Mouse (Mus musculus): Measurements from ENCODE around the gene Phf14. TPM values are rescaled to one million over a fixed set of nuclear protein-coding genes. Genes with fewer than 3 reads are reported as not detected.
"Not testable (repeated sequence)": the region's sequence is repeated elsewhere in the genome, so short reads cannot be mapped to it uniquely, and the experiment has no call there.

Gene Phf14
- 10 to 100 TPM; 66.5 to 72.1 TPM for total RNA-seq (2021)
- long read RNA-seq, full-length matches to known transcripts, result 3 of 24 reads
- long read RNA-seq, partial matches to known transcripts, result 6 of 24 reads
- long read RNA-seq, other reads (novel, unspliced or antisense), result 15 of 24 reads

GRCm38 (mm10) chr6:11907269-11908032 is at the start of gene Phf14, which contains the start of gene Ndufa4:
Phf14 (plus strand) TSS chr6:11907809.
Ndufa4 (minus strand) TSS chr6:11907497.
- DNase-seq (ENCODE audit: low spot score in 2 of 2), result peak; percentile 86 to 96

DNA sequence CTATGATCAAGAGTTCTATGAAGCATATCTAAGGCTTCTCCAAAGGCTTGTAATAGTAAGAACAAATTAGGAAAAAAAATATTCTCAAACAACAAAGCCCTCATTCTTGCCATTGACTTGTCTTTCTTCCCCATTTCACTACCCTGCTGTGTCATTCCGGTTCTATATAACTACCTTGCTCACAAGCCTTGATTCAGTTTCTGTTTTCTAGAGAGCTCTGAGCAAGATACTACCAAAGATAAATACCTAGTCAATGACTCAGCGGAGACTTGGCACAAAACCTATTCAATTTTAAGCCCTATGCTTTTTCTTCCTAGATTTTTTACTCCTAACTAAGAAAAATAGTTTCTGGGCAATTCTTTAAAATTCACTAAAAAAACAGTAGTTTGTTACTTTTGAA is 32.2 kb upstream of the Phf14 start:
- not testable (repeated sequence) for DNase-seq (ENCODE audit: low spot score in 2 of 2)

- DNase-seq (ENCODE audit: low spot score in 2 of 2), result no peak
These were observed 6.7 kb upstream of the Phf14 start for GRCm38 (mm10) chr6:11900809-11901310.

- peak in 1 of 2 experiments; percentile 4 for DNase-seq (ENCODE audit: low spot score in 2 of 2)
These were observed 730 bp upstream of the Phf14 start for GRCm38 (mm10) chr6:11906890-11907268.

DNA sequence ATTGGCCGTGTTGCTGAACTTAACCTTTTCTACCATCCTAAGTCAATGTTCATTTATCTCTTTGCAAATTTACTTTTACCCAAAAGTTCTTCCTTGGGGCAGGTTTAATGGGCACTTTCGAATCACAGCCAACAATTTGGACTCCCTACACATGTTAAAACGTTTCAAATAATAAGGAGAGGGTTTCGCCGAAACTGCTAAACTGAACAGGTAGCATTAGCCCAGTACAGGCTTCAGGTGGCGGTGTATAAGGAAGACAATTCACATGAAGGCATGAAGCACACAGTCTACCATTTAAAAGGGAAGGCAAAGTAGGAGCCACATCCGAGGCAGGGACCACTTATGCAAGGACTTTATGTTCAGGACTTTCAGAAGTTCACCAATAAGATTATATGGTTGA is 561 bp downstream of the Phf14 start:
- DNase-seq (ENCODE audit: low spot score in 2 of 2), result no peak

DNA sequence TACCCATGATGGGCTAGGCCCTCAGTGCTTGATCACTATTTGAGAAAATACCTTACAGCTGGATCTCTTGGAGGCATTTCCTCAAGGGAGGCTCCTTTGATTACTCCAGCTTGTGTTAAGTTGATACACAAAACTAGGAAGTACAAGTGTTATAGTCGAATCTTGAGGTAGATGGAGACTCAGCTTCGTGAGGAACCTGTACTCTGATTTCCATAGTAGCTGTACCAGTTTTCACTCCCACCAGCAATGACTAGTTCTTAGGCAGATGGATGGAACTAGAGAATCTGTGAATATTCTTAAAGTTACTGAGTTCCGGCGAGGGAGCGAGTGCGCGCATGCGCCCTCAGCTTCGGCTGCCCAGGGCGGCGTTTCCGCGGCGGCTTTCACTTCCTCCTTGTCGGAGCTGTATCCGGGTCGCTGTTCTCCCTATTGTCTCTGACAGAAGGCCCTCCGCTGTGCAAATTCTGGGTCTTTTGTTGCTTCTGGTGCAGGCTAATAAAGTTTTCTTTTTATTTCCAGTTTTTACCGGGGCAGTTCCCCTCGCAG is 18.0 kb downstream of the Phf14 start:
- DNase-seq (ENCODE audit: low spot score in 2 of 2), result peak; percentile 81 to 92

GRCm38 (mm10) chr6:11926082-11926595 is 18.5 kb downstream of the Phf14 start:
- DNase-seq (ENCODE audit: low spot score in 2 of 2), result peak in 1 of 2 experiments; percentile 30

DNA sequence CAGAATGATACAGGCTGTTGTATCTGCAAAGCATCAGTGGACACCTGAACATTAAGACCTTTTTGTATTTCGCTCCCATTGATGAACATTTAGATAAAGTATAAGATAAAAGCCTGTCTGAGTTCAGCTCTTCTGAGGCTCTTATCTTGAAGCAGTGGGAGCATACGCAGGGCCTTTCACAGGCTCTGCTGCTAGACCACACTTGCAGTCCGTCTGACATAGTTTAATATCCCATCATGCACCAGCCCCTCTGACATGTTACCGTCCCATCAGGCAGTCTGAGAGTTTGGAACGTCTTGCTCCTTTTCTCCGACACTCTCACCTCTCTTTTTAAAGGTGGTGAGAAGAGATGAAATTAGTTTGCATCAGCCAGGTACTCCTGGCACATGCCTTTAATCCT is 19.9 kb downstream of the Phf14 start:
- no peak for DNase-seq (ENCODE audit: low spot score in 2 of 2)

GRCm38 (mm10) chr6:11933403-11933802 is 25.8 kb downstream of the Phf14 start:
- DNase-seq (ENCODE audit: low spot score in 2 of 2), result no peak

DNA sequence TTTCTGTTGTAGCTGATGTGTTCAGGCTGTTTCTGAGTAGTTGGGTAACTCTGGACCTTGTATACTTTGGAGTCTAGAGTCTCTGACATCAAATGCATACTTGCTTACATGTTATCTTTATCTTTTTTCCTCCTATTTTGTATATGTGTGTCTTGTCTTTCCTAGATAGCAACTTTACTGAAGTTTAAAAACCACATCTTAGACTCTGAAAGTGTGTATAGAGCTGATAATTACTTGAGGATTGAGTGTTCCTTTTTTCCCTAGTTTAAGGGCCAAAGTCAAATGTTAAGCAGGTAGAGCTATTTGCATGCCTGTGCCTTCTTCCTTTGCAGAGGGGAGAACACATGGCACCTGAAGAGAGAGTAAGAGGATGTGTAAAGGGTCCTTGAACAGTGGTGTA is 33.3 kb downstream of the Phf14 start:
- DNase-seq (ENCODE audit: low spot score in 2 of 2), result no peak

- DNase-seq (ENCODE audit: low spot score in 2 of 2), result no peak
These were observed 34.5 kb downstream of the Phf14 start for GRCm38 (mm10) chr6:11942089-11942488.

DNA sequence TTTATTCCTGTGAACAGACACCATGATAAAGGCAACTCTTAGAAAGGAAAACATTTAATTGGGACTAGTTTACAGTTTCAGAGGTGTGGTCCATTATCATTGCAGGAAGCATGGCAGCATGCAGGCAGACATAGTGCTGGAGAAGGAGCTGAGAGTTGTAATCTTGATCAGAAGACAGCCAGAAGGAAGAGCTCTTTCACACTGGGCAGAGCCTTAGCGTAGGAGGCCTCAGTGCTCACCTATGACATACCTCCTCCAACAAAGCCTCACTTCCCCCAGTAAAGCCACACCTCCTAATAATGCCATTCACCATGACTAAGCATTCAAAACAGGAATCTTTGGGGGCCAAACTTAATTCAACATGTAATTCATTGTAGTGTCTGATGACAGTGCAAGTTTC is 40.5 kb downstream of the Phf14 start:
- DNase-seq (ENCODE audit: low spot score in 2 of 2), result no peak

DNA sequence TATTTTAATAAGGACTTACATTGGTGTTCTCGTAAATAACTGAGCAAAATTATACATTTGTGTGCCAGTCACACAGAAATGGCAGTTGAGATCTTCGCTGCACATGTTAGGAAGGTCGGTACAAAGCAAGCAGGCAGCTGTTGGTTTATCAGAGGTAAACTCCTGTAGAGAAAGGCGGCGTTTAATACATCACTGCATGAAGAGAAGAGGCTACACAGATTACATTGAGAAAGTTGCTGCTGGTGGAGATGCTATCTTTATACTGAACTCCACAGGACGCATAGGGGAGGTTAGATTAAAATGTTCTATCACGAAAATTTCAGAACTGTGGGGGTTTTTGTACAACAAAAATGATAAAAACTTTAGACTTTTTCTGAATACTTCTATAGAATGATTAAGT is 52.6 kb downstream of the Phf14 start:
- no peak for DNase-seq (ENCODE audit: low spot score in 2 of 2)

DNA sequence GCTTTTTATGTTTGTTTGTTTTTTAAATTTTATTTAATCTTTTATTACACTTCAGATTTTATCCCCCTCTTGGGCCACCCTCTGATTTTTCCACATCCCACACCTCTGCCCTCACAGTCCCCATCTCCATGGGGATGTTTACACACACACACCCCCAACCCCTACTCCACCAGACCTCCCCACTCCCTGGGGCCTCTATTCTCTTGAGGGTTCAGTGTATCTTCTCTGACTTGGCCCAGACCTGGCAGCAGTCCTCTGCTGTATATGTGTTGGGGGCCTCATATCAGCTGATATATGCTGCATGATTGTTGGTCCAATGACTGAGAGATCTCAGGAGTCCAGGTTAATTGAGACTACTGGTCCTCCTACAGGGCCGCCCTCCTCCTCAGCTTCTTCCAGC is 86.2 kb downstream of the Phf14 start:
- DNase-seq (ENCODE audit: low spot score in 2 of 2), result no peak

DNA sequence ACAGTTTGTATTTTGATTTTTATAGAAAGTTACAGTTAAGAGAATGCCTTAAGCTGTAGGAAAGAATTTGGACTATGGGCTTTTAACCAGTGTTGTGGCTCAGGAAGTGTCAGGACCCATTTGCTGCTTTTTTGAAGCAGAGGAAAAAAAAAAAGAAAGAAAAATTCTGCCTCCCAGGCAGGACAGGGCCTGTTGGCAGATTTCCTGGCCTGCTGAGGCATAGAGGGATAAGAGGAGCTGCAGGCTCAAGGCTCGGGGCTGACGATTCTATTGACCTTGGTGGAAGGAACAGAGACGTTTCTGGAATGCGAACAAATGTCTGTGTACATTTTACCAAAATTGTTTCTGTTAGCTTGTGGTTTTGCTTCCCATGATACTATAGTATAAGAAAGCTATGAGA is 91.0 kb downstream of the Phf14 start:
- DNase-seq (ENCODE audit: low spot score in 2 of 2), result no peak

GRCm38 (mm10) chr6:11999506-11999905 is 91.9 kb downstream of the Phf14 start:
- no peak for DNase-seq (ENCODE audit: low spot score in 2 of 2)

GRCm38 (mm10) chr6:12005455-12005854 is 97.8 kb downstream of the Phf14 start:
- no peak for DNase-seq (ENCODE audit: low spot score in 2 of 2)

- no peak for DNase-seq (ENCODE audit: low spot score in 2 of 2)
These were observed 98.4 kb downstream of the Phf14 start for GRCm38 (mm10) chr6:12006001-12006400.

DNA sequence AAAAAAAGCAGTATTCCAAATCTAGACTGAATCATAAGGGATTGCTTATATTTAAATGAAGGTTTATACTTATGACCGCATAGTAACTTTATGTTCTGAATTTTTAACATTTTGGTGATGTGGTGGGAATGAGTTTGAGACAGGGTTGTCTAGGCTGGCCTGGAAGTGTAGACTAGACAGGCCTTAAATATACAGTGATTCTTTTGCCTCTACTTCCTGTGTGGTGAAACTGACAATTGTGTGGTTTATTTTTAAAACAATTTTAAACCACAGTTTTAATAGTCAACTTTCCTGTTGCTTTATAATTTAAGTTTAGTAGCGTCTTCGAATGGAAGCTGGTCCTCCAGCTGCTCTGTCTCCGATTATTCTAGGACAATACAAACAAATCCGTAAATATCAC is 104.5 kb downstream of the Phf14 start:
- no peak for DNase-seq (ENCODE audit: low spot score in 2 of 2)

DNA sequence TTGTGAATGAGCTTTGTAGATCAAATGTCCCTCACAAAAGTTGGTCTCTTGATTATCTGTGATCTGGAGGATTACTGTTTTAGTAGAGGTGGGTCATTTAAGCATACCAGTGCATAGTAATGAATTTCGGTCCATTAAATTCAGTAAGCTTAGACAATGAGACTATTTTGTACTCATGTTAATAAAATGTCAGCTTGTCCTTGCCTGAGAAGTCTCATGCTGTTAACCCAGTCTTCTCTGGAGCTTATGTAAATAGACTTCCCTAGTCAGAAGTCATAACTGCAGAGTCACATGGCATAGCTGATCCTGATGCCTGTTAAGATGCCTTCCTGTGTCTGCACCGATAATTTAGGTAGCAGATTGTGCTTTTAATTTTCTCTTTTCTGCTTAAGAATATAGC is 106.4 kb downstream of the Phf14 start:
- no peak for DNase-seq (ENCODE audit: low spot score in 2 of 2)

DNA sequence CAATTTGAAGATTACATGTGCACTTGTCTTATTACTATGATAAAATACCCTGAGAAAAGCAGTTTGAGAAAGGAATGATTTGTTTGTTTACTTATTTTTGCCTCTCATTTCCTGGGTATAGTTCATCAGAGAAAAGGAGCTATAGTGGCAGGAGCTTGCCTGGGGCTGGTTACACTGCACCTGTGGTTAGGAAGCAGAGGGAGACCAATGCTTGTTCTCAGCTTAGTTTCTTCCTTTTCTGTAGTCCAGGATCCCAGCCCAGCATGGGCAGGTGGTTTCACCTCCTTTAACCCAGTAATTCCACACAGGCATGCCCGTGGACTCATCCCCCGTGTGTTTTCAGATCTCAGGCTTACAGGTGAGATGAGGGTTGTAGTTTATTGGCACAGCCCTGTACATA is 107.1 kb downstream of the Phf14 start:
- DNase-seq (ENCODE audit: low spot score in 2 of 2), result no peak

DNA sequence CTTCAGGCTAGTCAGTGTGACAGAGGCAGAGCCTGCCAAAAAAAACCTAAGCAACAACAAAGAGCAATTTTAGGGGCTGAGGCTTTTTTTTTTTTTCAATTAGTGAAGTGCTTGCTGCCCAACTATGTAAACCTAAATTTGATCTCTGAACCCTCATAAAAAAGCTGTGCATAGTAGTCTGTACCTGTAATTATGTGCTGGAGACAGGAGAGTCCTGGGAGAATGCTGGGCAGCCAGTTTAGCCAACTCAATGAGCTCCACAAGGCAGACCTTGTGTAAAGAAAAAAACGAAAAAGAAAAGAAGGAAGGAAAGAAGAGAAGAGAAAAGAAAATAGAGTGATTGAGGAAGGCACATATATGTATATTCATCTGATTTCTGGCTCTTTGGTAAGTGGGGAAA is 112.1 kb downstream of the Phf14 start:
- no peak for DNase-seq (ENCODE audit: low spot score in 2 of 2)

Data from layer of hippocampus, adult 18-20 months (tissue).